Mouse (Mus musculus) urinary bladder, postnatal 4 days (tissue): ENCODE data around the gene Fam217b.

Source experiments
- DNase-seq, 2 experiments: peaks; one replicate each; pipeline ENCODE4 v3.0.0; 2021 to 2022; ENCODE audit warnings: low spot score in 2 of 2

Fam217b gene

DNA sequence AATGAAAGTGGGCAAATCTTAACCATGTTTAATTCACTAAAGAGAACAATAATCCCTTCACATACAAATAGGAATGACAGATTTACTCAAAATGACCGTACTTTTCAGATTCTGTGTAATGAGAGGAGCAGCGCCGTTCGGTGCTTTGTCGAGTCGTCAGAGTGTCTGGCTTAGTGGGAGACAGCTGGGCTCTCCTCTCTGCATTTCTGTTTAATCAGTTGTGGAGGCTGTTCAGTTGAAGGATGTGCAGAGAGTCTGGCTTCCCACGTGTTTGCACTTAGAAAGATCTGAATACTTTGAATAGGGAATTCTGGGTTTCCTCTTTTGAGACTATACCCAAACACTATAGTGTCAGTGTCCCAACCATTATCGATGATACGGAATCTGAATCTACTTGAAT, 23.0 kb downstream of the Fam217b start:
- DNase-seq = no peak

DNA sequence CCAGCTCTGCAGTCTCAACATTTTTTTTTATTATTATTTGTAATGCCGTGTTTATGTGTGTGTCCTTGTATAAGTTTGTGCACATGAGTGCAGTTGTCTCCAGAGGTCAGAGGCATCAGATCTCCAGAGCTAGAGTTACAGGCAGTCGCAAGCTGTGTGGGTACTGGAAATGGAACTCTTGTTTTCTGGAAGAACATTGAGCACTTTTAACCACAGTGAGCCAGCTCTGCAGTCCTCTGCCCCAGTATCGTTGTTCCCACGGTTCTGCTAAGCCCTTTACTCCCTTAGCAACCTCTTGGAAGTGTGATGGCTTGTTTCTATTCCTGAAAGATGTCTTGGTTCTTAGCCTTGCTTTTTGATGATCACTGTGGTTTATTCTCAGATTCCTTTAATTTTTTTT, 35.1 kb downstream of the Fam217b start:
- DNase-seq = no peak

DNA sequence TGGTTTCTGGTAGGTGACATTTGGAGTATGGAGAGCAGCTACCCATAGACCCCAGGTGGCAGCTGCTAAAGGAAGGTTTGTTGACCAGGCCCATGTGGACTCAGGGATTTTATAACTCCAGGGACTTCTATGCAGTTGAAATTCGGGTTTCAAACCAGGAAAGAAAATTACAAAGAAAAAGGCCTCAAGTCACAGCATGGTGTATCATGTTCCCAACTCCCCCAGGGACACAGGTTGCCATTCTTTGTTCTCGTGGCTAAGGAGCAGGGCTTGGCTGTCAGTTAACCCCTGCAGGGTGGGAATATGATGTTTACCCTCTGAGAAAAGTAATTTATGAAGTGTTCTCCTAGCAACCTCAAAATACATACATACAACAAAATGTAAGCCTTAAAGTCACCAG, 35.9 kb downstream of the Fam217b start:
- no peak for DNase-seq

DNA sequence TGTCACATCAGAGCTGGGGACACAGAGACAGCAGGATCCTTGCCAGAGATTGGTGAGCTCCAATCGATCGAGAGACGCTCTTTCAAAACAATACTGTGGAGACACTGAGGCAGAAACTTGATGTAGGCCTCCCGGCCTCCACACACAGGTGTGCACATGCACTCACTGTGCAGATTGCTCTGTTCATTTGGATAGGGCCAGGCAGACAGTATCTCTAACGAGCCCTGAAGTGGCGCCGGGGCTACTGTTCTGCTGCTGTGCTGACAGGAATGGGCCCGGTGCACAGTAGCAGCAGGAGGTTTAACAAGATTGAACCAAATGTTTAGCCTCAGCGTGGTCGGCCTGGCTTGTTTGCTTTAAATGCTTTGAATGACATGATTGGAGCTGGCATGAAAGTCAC, 36.6 kb downstream of the Fam217b start:
- DNase-seq = no peak

DNA sequence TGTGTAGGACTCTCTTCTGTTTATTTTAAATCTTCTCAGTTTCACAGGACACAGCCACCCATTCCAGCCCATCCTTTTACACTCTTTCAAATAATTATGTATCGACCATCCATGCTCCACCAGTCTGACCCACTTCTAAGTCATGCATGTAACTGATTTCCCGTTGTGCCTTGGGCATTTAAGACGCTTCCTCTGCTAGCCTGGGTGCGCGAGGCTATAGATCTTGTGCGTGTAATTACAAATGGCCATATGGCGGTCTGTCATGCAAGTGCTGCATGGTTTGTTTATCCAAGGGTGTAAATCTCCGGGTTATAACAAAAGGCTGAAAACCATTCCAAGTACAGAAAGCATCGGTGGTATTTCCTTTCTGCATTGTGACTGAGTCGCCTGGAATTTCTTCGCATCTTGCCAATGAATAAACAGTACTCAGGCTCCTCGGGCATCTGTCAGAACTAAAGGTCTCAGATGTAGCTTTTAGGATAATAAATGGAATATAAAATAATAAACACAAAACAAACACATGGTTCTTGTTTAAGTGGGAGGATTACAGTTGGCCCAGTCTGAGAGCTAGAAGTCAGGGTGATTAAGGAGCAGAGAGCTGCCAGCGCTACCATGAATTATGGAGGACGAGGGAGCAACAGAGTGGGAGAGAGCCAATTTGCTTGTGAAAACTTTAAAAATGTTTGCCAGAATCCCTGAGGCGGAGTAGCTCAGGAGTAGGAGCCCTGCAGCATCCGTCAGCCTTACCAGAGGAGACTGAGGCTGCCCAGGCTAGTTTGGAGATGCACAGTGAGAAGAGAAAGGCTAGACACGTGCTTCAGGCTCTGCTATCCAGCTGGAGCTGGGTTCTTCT, 40.6 kb downstream of the Fam217b start:
- DNase-seq = peak in 1 of 2 experiments; percentile 19

DNA sequence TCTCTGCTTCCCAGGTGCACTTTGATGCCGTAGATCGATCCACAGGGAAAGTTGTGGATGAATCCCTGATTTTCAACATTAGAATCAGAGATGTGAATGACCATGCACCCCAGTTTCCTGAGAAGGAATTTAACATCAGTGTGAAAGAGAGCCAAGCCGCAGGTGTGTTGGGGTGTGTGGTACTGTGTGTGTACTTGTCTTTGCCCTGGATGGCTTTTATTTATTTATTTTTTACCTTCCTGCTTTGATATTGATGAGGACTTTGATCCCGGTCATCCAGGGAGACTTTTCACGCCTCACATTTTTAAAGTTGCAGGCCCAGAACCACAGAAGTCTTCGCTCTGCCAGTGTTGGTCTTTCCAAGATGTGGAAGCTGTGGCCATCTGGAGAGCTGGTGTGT, 43.1 kb downstream of the Fam217b start:
- DNase-seq = no peak

DNA sequence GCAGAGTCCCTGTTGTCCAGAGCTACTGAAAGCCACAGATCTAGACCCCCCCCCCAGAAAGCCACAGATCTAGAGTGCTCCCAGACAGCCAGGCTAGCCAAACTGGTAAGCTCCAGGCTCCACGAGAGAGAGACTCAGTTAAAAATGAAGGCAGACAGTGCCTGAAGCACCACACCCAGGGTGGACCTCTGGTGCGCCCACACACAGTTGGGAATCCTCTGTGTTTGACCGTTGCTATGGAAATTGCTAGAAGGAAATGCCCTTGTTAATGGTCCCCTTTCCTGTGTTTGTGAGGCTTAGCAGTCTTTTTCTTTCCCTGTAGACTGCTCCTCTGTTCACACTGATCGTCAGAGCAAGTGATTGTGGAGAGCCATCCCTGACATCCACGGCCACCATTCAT, 46.0 kb downstream of the Fam217b start:
- no peak for DNase-seq

DNA sequence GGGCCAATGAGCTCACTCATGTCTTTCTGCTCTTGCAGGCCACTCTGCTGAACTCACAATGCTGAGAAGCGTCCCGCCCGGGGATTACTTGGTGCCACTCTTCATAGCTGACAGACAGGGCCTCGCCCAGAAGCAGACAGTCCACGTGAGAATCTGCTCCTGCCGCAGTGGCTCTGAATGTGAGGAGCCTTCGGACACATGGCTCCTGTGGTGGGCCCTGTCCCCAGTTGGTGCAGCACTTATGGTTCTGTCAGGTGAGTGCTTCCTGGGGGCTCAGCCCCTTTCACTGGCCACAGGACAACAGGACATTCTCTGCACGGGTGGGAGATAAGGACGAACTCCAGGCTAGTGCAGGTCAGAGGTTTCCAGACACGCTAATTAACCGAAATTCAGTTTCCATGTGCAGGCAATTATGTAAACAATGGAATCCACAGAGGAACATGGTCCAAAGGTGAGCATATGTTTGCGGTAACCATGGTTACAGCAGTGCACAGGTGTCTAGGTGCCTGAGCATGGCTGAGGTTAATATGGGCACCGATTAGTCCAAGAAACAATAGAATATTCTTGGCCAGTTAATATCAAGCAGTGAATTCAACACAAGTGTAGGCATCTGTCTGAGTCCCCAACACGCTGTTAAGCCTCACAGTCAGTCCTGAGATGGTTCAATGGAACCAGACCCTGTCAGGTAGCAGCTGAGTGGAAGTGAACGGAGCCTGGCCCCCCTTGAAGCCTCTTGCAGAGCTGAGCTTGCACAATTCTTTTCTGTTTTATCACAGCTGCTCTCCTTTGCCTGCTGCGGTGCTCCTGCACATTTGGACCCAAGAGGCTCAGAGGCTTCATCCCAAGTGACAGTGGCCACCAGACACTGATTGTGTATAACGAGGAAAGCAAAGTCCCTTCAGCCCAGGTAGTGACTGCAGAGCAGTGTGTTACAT, 57.5 kb downstream of the Fam217b start:
- DNase-seq = no peak

DNA sequence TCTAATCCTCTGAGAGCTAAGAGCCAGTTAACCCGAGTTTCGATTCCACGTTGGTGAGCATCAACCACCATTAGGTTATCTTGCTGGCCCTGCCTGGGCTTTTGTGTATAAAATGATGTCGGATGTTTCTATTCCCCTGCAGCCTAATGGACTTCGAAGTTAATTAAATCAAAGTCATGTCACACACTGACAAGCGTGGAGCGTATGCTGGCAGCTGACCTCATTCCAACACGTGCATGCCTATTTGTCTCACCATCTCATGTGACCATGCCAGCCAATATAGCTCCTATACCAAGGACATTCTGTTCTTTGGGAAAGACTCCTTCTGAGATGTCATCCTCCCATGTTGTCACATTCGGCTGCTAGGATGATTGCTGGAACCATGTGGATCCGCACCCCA, 59.6 kb downstream of the Fam217b start:
- no peak for DNase-seq
